Mouse (Mus musculus) stomach, embryonic 14.5 days (tissue): ENCODE results near the gene Grid1. TPM values are rescaled to one million over a fixed set of nuclear protein-coding genes. Genes with fewer than 3 reads are reported as not detected.
A peak's percentile ranks its signal among the peaks of the same experiment; 100 is the strongest.

Experiments used
- ATAC-seq: fragments of 200-750 bp; cut with Nextera tagmentation; 2 replicates; pipeline ENCODE4 v1.8.0; 2017; ENCODE audit warnings: low read depth, moderate TSS enrichment; ENCODE audit not compliant: insufficient number of reproducible peaks, insufficient read depth, low FRiP score
- H3K27ac ChIP-seq: fragments of 300-500 bp; sonication (generic); 2 replicates; pipeline ENCODE4 v1.5.1; 2014; ENCODE audit warnings: mild to moderate bottlenecking, low read length, moderate library complexity, mixed read lengths
- H3K27me3 ChIP-seq: fragments of 300-500 bp; sonication (generic); 2 replicates; pipeline ENCODE4 v1.6.1; 2014; ENCODE audit warnings: low read length, control low read depth, mixed read lengths; ENCODE audit not compliant: control insufficient read depth, insufficient read depth
- H3K36me3 ChIP-seq: fragments of 300-500 bp; sonication (generic); 2 replicates; pipeline ENCODE4 v1.6.1; 2014; ENCODE audit warnings: mild to moderate bottlenecking, control low read depth, low read length, moderate library complexity, mixed read lengths; ENCODE audit not compliant: control insufficient read depth, insufficient read depth
- H3K4me1 ChIP-seq: fragments of 300-500 bp; sonication (generic); 2 replicates; pipeline ENCODE4 v1.6.1; 2014; ENCODE audit warnings: low read length, control low read depth, mixed read lengths; ENCODE audit not compliant: control insufficient read depth, insufficient read depth
- H3K4me2 ChIP-seq: fragments of 300-500 bp; sonication (generic); replicated peaks from 2 replicates; pipeline ENCODE4 v1.6.1; 2014; ENCODE audit warnings: low read depth, low read length, control low read depth
- H3K4me3 ChIP-seq: fragments of 300-500 bp; sonication (generic); 2 replicates; pipeline ENCODE4 v1.5.1; 2014; ENCODE audit warnings: low read depth, low read length, control low read depth
- H3K9ac ChIP-seq: fragments of 300-500 bp; sonication (generic); replicated peaks from 2 replicates; pipeline ENCODE4 v1.6.1; 2014; ENCODE audit warnings: low read depth, mild to moderate bottlenecking, control low read depth, low read length, moderate library complexity, mixed read lengths
- H3K9me3 ChIP-seq: fragments of 300-500 bp; sonication (generic); 2 replicates; pipeline ENCODE4 v1.6.1; 2016; ENCODE audit warnings: low read depth, low read length, control low read depth; ENCODE audit not compliant: control insufficient read depth
- WGBS: fragments of 180-500 bp; shearing (Covaris S2); extraction: QIAGEN DNeasy Blood & Tissue Kit; methylation state at CpG from one replicate; pipeline ENCODE4 v1.1.7; 2014; 5-methylcytosine and 5-hydroxymethylcytosine counted together
- polyA plus RNA-seq: library from polyadenylated mRNA; unstranded; fragments of >200 nt; fragmentation: Nextera tagmentation; extraction: Ambion mirVana; gene quantifications from 2 replicates; pipeline ENCODE4 v1.2.1, GENCODE M21; 2014

Gene Grid1
- 1.1 and 1.3 TPM in 2 replicates for polyA plus RNA-seq

GRCm38 (mm10) chr14:34819919-34820652 is at the start of gene Grid1:
Grid1 (plus strand) TSS chr14:34820108.
- Histone ChIP-seq H3K9ac (peak within 1 kb of the TSS; percentile 25; the same call in 1 of the 2 replicates), H3K4me1 (peaks cover 12% of the 10 kb centered on the region; the same call in 1 of the 2 replicates), H3K4me3 (peak within 1 kb of the TSS; percentile 45), H3K9me3 (no peaks in the 10 kb centered on the region), H3K27ac (no peak within 1 kb of the TSS), H3K4me2 (peak within 1 kb of the TSS; percentile 86), H3K27me3 (peaks cover 70% of the 10 kb centered on the region), H3K36me3 (no peaks in the 10 kb centered on the region)
- ATAC-seq: peak; percentile 59; the same call in 1 of the 2 replicates
- WGBS: under 1% methylated on average over 54 of the region's 96 CpGs

- no peaks in the 10 kb centered on the region for H3K27me3 ChIP-seq
- no peak overlapping the region for H3K4me2 ChIP-seq
- no peaks in the 10 kb centered on the region for H3K9me3 ChIP-seq
- no peak overlapping the region for H3K27ac ChIP-seq
- WGBS: 85% methylated on average over 6 of the region's 6 CpGs
- no peaks in the 10 kb centered on the region for H3K36me3 ChIP-seq
- no peak for ATAC-seq
- H3K4me3 ChIP-seq: no peak overlapping the region
- H3K9ac ChIP-seq: no peak overlapping the region
- H3K4me1 ChIP-seq: no peaks in the 10 kb centered on the region
Observed at GRCm38 (mm10) chr14:34770467-34770866, 49.4 kb upstream of the Grid1 start.

- no peaks in the 10 kb centered on the region; the same call in 1 of the 2 replicates for H3K9me3 ChIP-seq
- 37% methylated on average over 9 of the region's 9 CpGs for WGBS
- no peaks in the 10 kb centered on the region for H3K4me1 ChIP-seq
- H3K9ac ChIP-seq: no peak overlapping the region
- ATAC-seq: no peak
- no peak overlapping the region for H3K27ac ChIP-seq
- H3K4me2 ChIP-seq: no peak overlapping the region
- no peaks in the 10 kb centered on the region for H3K27me3 ChIP-seq
- H3K36me3 ChIP-seq: no peaks in the 10 kb centered on the region
- H3K4me3 ChIP-seq: no peak overlapping the region
Observed at GRCm38 (mm10) chr14:34771601-34772000, 48.3 kb upstream of the Grid1 start.

GRCm38 (mm10) chr14:34772132-34772531 is 47.8 kb upstream of the Grid1 start:
- ATAC-seq: no peak
- Histone ChIP-seq H3K4me3 (no peak overlapping the region), H3K9me3 (no peaks in the 10 kb centered on the region; the same call in 1 of the 2 replicates), H3K4me2 (no peak overlapping the region), H3K27me3 (no peaks in the 10 kb centered on the region), H3K4me1 (no peaks in the 10 kb centered on the region), H3K36me3 (no peaks in the 10 kb centered on the region), H3K9ac (no peak overlapping the region), H3K27ac (no peak overlapping the region)
- WGBS: 60% methylated on average over 7 of the region's 7 CpGs

- Histone ChIP-seq H3K36me3 (no peaks in the 10 kb centered on the region), H3K4me3 (no peak overlapping the region), H3K27me3 (no peaks in the 10 kb centered on the region), H3K9ac (no peak overlapping the region), H3K27ac (no peak overlapping the region), H3K4me2 (no peak overlapping the region), H3K9me3 (no peaks in the 10 kb centered on the region; the same call in 1 of the 2 replicates), H3K4me1 (no peaks in the 10 kb centered on the region)
- WGBS: 64% methylated on average over 3 of the region's 3 CpGs
- ATAC-seq: no peak
Observed at GRCm38 (mm10) chr14:34773681-34774080, 46.2 kb upstream of the Grid1 start.

GRCm38 (mm10) chr14:34774231-34774630 is 45.7 kb upstream of the Grid1 start:
- Histone ChIP-seq H3K27ac (no peak overlapping the region), H3K4me1 (no peaks in the 10 kb centered on the region), H3K9ac (no peak overlapping the region), H3K27me3 (no peaks in the 10 kb centered on the region), H3K36me3 (no peaks in the 10 kb centered on the region), H3K4me3 (no peak overlapping the region), H3K9me3 (no peaks in the 10 kb centered on the region; the same call in 1 of the 2 replicates), H3K4me2 (no peak overlapping the region)
- ATAC-seq: no peak
- WGBS: 78% methylated on average over 6 of the region's 6 CpGs

- Histone ChIP-seq H3K27me3 (no peaks in the 10 kb centered on the region), H3K9ac (no peak overlapping the region), H3K4me3 (no peak overlapping the region), H3K36me3 (no peaks in the 10 kb centered on the region), H3K4me1 (no peaks in the 10 kb centered on the region), H3K4me2 (no peak overlapping the region), H3K9me3 (no peaks in the 10 kb centered on the region; the same call in 1 of the 2 replicates), H3K27ac (no peak overlapping the region)
- WGBS: 86% methylated on average over 12 of the region's 12 CpGs
- no peak for ATAC-seq
Observed at GRCm38 (mm10) chr14:34776719-34777385, 43.1 kb upstream of the Grid1 start.

GRCm38 (mm10) chr14:34777810-34778209 is 42.1 kb upstream of the Grid1 start:
- Histone ChIP-seq H3K9ac (no peak overlapping the region), H3K4me3 (no peak overlapping the region), H3K4me1 (no peaks in the 10 kb centered on the region), H3K9me3 (no peaks in the 10 kb centered on the region; the same call in 1 of the 2 replicates), H3K27me3 (no peaks in the 10 kb centered on the region), H3K4me2 (no peak overlapping the region), H3K36me3 (no peaks in the 10 kb centered on the region), H3K27ac (no peak overlapping the region)
- no peak for ATAC-seq
- WGBS: 18% methylated on average over 10 of the region's 10 CpGs
